Mouse (Mus musculus) granulocyte monocyte progenitor cell, adult 5-6 weeks (primary cell): ENCODE results near the gene Ntsr2. TPM values are rescaled to one million over a fixed set of nuclear protein-coding genes. Genes with fewer than 3 reads are reported as not detected.

Experiments
- ATAC-seq: replicated peaks from 2 replicates; pipeline ENCODE4 v1.8.0; 2016; ENCODE audit warnings: mild to moderate bottlenecking, moderate TSS enrichment, inconsistent platforms; ENCODE audit not compliant: poor library complexity, severe bottlenecking
- total RNA-seq, 2 experiments: library from RNA; stranded (forward) in 1 of 2; stranded (reverse) in 1 of 2; fragments of 200-712, 200-1000 nt in 1 of 2; fragments of >200 nt in 1 of 2; fragmentation: Nextera tagmentation in 1 of 2; gene quantifications; 2 replicates each; pipeline ENCODE4 v1.2.3; 2014 to 2017

Ntsr2 gene
- not detected in 2 replicates for total RNA-seq (2014; fragmentation: Nextera tagmentation)
- not detected in 2 replicates for total RNA-seq (2017)

DNA sequence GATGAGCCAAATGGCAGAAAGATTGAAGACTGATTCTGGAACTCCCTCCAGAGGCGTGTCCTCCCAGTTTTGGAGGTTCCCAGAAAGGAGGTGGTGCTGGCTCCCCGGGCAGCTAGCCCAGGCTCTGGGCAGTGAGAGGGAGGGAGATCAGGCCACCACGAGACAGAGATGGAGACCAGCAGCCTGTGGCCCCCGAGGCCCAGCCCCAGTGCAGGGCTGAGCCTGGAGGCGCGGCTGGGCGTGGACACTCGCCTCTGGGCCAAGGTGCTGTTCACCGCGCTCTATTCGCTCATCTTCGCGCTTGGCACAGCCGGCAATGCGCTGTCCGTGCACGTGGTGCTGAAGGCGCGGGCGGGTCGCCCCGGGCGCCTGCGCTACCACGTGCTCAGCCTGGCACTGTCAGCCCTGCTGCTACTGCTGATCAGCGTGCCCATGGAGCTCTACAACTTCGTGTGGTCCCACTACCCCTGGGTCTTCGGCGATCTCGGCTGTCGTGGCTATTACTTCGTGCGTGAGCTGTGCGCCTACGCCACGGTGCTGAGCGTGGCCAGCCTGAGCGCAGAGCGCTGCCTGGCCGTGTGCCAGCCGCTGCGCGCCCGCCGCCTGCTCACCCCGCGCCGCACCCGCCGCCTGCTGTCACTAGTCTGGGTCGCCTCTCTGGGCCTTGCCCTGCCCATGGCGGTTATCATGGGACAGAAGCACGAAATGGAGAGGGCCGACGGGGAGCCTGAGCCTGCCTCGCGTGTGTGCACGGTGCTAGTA, at the start of gene Ntsr2:
Gene Ntsr2, plus strand, starts transcription at position 51 of the 762 bp plus-strand sequence.
- peak; percentile 98 for ATAC-seq

DNA sequence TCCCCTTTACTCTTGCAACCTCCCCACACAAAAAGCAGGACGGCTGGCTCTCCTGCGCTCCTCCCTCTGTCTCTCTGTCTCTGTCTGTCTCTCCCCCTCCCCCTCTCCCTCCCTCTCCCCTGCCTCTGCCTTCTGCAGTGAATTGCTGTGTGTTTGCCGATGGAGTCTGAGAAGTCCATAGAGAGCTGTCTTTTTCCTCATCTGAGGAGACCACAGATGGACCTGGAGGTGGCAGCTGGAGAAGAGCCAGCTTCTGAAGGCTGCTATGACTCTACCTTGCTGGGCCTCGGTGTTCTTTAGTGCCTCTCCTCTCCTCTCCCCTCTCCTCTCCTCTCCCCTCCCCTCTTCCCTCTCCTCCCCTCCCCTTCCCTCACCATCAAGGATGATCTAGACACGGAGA, 47.6 kb upstream of the Ntsr2 start:
- no peak for ATAC-seq

DNA sequence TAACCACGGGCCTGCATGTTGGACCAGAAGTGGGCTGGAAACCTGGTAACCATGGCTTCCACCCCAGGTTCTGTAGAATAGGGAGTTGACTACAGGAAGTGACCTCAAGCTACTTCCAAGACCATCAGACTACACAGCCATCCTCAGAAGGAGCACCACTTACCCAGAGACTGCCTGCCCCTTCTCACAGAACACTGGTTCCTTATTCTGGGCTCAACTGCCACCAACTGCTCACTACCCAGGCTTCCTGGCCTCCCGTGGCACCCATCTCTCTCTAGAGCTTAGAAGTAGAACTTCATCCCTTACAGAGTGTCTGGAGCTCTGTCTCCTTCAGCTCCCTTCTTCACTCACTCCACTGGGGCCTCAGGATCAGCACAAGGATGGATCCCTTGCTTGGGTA, 42.2 kb upstream of the Ntsr2 start, which contains the start of gene Lpin1:
Gene Lpin1, minus strand, starts transcription at position 31 of the 400 bp plus-strand sequence.
- no peak for ATAC-seq

DNA sequence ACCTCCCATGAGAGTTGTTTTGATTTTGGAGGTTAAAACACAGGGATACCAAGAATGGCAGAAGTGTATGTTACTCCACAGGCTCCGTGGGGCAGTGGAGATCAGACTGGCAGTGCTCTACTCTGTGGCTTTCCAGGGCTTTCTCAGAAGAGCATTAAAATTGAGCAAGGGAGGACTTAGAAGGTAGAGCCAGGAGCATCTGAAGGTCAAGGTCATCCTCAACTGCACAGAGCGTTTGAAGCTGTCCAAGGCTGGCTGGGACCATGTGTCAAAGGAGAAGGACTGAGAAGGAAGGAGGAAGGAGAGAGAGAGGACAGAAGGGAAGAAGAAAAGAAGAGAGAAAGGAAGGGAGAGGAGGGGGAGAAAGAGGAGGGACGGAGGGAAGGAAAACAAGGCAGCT, 38.6 kb upstream of the Ntsr2 start:
- ATAC-seq = no peak

DNA sequence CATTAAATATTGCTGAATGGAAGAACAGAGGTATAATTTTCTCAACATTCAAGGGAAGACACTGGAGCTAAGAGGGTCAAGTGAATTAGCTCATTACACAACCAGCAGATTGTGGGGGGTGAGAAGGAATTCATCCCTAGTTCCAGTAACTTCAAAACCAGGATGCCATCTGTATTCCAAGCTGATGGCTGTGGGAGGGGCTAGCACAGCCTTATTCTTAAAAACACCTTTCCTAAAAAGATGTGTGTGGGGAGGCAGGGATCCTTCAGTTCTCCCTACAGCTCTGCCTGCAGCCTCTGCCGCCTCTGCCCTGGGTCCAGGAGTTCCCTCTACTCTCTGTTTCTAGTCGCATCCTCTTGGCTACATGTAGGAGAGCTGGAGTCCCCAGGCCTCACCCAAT, 37.4 kb upstream of the Ntsr2 start:
- no peak for ATAC-seq

DNA sequence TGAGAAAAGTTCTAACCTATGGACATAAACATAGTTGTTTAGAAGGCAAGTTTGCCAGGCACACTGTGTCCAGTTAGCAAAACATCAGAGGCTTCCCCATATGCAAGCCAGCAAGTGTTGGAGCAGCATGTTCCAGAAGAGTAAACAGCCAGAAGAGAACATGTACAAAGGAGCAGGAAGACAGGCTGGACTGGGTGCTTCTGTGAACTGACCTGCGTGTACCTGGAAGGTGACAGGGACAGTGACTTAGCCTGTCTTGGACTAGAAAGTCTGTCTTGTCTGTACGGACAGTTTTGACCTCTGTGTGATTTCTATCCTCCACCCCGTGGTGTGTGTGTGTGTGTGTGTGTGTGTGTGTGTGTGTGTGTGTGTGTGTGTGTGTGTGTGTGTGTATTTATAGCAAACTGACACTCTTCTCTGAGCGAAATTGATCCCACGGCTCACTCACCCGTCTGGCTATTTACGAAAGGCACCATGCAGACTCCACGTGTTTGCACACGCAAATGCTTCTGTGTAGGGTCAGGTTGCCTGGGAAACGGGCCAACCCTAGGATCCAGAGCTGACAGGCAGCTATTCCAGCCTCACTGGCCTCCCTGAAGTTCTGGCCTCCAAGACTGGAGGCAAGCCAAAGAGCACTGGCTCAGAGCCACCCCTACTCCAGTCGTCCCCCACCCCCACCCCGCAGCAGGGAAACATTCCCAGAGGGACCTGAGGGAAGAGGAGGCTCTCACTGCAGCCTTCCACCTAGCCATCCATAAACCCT, 34.5 kb upstream of the Ntsr2 start:
- no peak for ATAC-seq

DNA sequence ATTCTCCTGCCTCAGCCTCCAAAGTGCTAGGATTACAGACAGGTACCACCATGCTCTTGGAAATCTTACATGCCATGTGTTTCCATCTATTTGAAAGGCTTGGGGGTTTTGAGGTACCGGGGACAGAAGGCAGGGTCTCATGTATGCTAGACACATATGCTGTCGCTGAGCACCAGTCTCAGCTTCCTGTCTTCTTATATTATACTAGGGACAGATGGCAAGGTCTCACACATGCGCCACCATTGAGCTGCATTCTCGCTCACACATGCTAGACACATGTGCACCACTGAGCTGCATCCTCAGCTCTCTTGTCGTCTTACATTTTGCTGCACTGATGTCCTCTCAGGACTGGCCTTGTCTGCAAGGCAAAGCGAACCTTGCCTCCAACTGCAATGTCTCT, 33.7 kb upstream of the Ntsr2 start:
- ATAC-seq = no peak

DNA sequence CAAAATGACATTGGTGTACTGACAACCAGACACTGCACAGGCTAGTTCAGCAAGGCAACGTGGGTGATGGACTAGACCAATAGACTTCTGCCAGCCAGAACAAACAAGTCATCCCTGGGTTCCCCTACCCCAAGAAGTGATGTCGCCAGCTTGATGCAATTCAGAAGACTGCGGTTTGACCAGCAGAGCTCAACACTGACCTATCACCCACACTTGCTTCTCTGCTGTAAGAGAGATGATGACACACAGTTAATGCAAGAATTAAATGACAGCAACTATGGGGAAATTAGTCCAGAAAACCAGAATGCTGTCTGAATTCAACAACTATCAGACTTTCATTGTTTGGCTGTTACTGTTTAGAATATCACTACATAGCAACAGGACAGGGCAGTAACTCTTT, 33.0 kb upstream of the Ntsr2 start:
- ATAC-seq = peak; percentile 62

DNA sequence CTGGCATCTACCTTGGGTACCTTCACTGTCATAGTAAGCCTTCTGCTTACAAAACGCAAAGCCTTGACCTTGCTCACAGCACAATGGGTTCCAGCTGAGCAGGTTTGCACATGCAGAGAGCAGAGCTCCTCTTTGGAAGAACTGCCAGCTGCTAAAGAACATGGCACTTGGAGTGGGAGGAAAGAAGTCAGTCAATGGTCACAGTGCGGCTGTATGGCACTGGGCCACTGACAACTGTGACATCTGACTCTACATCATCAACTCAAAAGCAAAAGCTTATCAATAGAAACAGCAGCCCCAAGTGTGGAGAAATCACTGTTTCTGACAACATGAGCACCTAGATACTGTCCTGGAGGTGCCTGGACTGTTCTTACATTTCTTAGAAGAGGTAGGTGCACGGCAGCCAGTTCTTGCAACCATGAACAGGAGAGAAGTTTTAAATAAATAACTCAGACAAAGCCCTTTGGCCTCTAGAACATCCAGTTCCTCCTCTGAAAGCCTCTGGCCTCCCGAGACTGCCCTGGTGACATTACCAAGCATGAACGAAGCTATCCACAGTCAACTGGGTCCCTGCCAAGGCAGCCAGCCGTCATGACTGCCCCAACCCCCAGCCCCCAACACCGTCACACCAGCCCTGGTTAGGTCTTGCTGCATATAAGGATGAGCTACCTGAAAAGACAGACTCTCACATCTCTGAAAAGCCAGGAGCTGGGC, 22.9 kb upstream of the Ntsr2 start:
- no peak for ATAC-seq

DNA sequence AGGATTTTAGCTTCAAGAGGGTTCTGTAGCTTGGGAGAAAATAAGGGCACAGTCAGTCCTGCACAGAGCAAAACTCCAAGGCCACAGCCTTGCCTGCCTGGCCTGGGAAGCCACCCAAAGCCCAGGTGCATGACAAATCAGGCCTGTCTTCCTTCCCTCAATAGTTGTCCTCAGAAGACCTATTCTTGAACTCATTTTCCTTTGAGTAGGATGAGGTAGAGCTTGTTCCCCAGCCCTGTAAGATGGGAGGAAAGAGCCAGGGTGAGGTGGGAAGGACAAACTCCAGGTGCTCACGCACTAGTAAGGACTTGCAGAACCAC, 22.4 kb upstream of the Ntsr2 start:
- ATAC-seq = no peak

DNA sequence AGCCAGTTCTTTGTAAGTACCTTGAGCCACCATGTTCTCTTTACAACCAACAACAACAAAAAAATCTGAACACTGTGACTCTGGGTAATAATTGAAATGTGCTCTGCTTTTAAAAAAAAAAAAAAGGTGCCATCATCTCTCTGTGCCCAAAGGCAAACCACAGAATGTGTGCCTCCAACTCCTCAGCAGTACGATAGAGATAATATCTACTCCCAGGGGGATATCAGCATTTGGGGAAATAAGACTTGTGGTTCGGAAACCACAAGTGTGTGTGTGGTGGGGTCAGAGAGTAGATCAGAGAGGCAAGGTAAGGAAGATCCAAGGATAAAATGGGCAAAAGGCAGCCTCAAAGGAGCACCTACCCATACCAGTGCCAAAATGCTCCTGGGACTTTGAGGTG, 21.8 kb upstream of the Ntsr2 start:
- ATAC-seq = peak; percentile 76

DNA sequence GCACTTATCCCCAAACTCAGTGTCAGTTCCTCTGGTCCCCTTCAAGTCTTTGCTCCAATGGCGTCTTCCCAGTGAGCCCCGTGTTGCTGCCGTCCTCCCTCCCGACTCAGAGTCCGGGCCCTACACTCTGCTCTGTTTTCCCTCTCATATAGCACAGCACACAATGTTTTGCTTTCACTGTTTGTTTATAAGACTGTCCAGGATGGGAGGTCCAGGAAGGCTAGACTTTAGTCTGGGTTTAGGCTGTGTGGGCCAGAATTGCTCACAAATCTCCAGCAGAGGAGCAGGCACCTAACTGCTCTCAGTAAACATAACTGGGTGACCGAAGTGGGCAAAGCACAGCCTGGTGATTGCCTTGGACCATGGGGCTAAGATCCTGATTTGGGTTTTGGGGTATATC, 19.9 kb upstream of the Ntsr2 start:
- ATAC-seq = no peak

DNA sequence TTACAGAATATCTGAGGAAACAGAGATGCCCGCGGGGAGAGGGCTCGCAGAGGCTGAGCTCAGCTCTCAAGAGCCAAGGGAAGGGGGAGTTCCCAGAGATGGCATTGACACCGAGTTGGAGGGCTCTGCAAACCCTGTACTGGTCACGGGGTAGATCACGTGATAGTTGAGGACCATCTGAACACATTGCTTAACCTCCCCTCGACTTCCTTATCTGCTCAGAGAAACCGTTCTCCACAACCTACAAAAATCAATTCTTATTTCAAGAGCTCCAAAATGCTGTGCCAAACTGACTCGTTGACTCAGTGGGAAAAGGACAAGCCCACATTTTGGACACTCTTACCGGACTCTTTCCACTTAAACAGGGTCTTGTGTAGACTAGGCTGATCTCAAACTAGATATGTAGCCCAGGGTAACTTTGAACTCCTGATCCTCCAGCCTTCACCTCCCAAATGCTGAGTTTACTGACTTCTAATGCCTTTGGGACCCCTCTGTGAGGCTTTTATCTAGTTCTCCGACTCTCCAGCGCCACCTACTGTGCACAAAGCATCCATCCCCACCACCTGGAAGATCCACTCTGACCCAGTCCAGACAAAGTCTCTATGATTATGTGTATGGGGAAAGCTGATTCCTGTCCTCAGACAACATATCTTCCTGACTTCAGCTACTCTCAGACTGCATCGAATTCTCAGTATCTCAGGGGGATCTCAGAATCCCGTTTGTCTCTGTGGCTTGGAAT, 18.9 kb upstream of the Ntsr2 start:
- ATAC-seq = peak; percentile 80

DNA sequence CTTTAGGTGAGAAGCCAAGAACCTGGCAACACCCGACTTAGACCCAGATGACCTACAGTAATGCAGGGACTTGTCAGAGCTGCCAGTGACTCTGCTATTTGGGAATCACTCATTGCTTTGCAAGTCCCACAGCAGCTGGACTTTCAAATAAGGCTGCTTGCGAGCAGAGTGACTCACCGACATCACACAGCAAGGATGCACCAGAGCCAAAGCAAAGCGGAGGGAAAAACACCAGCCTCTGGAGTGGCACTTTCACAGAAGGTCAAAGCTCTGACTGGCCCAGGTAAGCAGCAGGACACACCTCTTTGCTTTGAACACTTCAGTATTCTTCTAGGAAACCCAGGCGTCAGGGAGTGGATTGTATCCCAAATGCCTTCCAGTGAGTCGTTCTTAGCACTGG, 17.4 kb upstream of the Ntsr2 start:
- no peak for ATAC-seq

DNA sequence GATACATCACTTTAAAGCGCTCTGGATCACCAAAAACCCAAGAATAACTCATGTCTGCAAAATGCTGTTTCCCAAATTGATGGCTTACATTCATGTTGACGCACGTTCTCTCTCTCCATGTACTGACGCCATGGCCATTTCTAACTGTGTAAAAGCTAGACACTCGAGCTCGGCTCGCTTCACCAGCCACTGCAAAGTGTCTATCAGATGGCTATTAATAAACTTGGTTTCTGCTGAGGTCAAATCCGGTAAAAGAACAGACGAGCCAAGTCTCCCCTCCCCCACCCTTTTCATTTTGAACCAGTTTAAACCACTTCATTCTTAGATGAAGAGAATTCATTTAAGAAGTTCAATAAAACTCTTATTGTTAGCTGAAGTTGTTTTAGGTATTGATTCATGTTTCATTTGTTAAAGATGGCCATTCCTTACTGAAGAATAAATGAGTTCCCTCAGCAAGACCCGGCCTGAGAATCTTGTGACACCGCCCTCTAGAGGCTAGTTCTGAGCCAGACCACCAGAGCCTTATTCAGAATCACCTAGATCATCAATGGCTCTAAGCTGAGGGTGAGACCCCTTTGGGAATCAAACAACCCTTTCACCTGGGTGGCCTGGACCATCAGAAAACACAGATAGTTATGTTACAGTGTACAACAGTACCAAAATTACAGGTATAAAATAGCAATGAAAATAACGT, 14.0 kb upstream of the Ntsr2 start:
- peak; percentile 54; the same call in 1 of the 2 replicates for ATAC-seq

DNA sequence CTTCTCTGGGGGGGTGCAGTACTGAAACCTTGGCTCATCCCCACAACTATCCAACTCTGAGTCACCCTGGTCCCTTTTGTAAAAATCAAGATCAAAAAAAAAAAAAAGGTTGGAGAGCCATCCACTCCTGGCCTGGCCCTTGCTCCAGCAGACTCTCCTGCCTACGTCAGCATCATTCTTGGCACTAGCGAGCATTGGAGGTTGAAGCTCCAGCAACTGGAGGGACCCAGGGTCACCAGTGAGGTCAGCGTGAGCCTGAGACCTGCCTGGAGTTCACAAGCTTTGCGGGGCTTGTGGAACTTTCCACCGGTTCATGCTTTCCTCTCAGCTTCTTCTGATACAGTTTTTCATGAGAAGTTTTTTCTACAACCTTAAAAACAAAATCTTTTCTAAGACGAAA, 13.1 kb upstream of the Ntsr2 start:
- ATAC-seq = no peak

DNA sequence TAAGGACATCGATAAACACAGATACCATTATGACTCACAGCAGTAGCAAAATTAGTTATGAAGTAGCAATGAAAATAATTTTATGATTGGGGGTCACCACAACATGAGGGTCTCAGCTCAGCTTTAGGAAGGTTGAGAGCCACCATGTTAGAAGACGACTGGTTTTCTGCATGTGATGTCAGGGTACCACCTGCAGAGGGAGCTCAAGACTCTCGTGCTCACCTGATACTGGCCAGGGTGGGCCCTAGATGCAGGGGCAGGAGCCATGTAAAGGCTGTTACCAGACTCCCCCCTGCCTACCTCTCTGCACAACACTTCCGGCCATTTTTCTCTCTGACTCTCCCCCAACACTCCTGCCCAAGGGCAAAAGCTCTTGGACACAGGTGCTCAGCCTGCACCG, 11.2 kb upstream of the Ntsr2 start:
- peak; percentile 40; the same call in 1 of the 2 replicates for ATAC-seq

DNA sequence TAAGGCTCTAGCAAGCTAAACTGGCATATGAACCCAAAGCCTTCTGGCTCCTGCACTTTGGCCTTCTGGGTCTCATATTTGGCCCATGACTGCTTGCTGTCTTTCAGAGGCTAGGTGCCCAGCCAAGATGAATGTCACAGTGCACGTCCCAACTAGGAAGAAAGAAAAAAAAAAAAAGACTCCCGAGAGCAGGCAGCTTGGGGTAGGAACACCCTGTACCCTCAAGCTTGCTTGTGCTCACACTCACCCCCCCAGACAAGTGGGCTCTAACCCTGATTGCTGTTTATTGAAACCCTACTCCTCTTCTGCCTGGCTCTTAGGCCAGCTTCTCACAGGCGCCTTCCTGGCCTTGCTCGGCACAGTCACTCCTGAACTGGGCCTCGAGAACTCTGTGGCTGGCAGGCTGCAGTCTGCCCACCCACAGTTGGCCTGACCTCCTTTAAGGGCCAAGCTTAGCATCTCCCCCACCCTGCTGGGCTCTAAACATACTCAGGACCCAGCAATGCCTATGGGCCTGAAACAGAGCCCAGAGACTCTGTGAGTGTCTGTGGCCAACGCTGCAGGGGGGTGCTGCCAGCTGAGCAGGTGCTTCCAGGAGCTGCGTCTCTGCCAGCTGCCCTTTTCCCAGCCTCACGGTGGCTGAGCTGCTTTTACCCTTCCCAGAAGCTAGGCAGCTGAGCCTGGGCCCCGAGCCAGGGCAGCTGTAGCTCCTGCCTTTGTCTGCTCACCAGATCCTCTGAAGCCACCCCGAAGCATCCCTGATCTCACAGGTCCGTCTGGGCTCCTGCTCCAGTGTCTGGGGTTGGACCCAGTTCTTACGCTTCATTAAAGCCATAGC, 9.5 kb upstream of the Ntsr2 start:
- ATAC-seq = no peak

DNA sequence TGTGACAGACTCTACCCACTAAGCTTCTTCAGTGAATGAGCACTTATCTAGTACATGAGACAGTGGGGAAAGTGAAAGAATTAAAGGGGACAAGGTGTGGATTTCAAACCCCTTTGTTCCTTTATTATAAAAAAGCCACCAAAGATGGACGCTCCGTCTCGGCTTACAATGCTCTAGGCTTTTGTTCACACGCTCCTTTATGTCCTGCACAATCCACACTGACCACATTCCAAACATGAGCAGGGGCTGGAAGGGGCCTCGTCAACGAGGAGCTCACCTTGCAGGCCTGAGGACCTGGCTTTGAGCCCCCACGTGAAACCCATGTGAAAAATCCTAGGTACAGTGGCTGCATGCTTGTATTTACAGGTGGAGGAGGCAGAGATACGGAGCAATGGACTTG, 8.5 kb upstream of the Ntsr2 start:
- ATAC-seq = no peak
